Mouse (Mus musculus) embryonic fibroblast, embryonic 13.5 days (primary cell): ENCODE measurements at regions not wholly inside any gene's neighbourhood (a gene's known extent, or its start where the extent isn't known, plus 50 kb on each side); places are given as distances from the start of the nearest gene placed in this dataset.

ENCODE experiments used
- CTCF ChIP-seq: IDR thresholded peaks from 2 replicates; pipeline ENCODE4 v1.5.1; 2011; ENCODE audit warnings: mild to moderate bottlenecking, control low read depth, low read length, moderate library complexity, borderline replicate concordance; ENCODE audit not compliant: insufficient read depth
- POLR2A ChIP-seq: IDR thresholded peaks from 2 replicates; pipeline ENCODE4 v1.6.1; 2011; ENCODE audit warnings: low read depth, mild to moderate bottlenecking, control low read depth, low read length, moderate library complexity

- TF ChIP-seq CTCF (peak; percentile 46; the same call in 1 of the 2 replicates), POLR2A (no peak)
These were observed 75.7 kb upstream of the Zfp618 start for GRCm38 (mm10) chr4:62889708-62890107.
